Mouse (Mus musculus) lung, embryonic 16.5 days (tissue): Measurements from ENCODE around the gene Ruvbl1. TPM values are rescaled to one million over a fixed set of nuclear protein-coding genes. Genes with fewer than 3 reads are reported as not detected.

Source experiments
- ATAC-seq: fragments of 200-750 bp; cut with Nextera tagmentation; 2 replicates; pipeline ENCODE4 v1.8.0; 2017; ENCODE audit warnings: low read depth, mild to moderate bottlenecking, moderate library complexity
- H3K27ac ChIP-seq: fragments of 300-500 bp; sonication (generic); 2 replicates; pipeline ENCODE4 v1.5.1; 2014; ENCODE audit warnings: mild to moderate bottlenecking, control low read depth, low read length
- H3K27me3 ChIP-seq: fragments of 300-500 bp; sonication (generic); 2 replicates; pipeline ENCODE4 v1.6.1; 2014; ENCODE audit warnings: low read depth, low read length, mixed read lengths; ENCODE audit not compliant: control insufficient read depth, insufficient read depth
- H3K36me3 ChIP-seq: fragments of 300-500 bp; sonication (generic); 2 replicates; pipeline ENCODE4 v1.6.1; 2014; ENCODE audit warnings: low read length; ENCODE audit not compliant: control insufficient read depth, insufficient read depth
- H3K4me1 ChIP-seq: fragments of 300-500 bp; sonication (generic); replicated peaks from 2 replicates; pipeline ENCODE4 v1.6.1; 2014; ENCODE audit warnings: low read length, mixed read lengths; ENCODE audit not compliant: control insufficient read depth, insufficient read depth
- H3K4me2 ChIP-seq: fragments of 300-500 bp; sonication (generic); 2 replicates; pipeline ENCODE4 v1.6.1; 2014; ENCODE audit warnings: low read depth, low read length, control low read depth
- H3K4me3 ChIP-seq: fragments of 300-500 bp; sonication (generic); 2 replicates; pipeline ENCODE4 v1.5.1; 2014; ENCODE audit warnings: mild to moderate bottlenecking, low read length, control low read depth
- H3K9ac ChIP-seq: fragments of 300-500 bp; sonication (generic); 2 replicates; pipeline ENCODE4 v1.6.1; 2014; ENCODE audit warnings: low read length, control low read depth
- H3K9me3 ChIP-seq: fragments of 300-500 bp; sonication (generic); 2 replicates; pipeline ENCODE4 v1.6.1; 2016; ENCODE audit warnings: low read length; ENCODE audit not compliant: control insufficient read depth
- WGBS: fragments of 180-500 bp; shearing (Covaris S2); extraction: QIAGEN DNeasy Blood & Tissue Kit; methylation state at CpG from one replicate; pipeline ENCODE4 v1.1.7; 2014; 5-methylcytosine and 5-hydroxymethylcytosine counted together
- polyA plus RNA-seq: library from polyadenylated mRNA; unstranded; fragments of >200 nt; fragmentation: Nextera tagmentation; extraction: Ambion mirVana; gene quantifications from 2 replicates; pipeline ENCODE4 v1.2.1, GENCODE M21; 2015

Ruvbl1 gene
- polyA plus RNA-seq, 1 experiment from 2014 or later = 127 TPM

- ATAC-seq = no peak
- Histone ChIP-seq H3K4me3 (no peak overlapping the region), H3K27ac (no peak overlapping the region), H3K9ac (no peak overlapping the region), H3K36me3 (peaks cover 48% of the 10 kb centered on the region), H3K4me1 (peaks cover 13% of the 10 kb centered on the region), H3K9me3 (no peaks in the 10 kb centered on the region), H3K27me3 (no peaks in the 10 kb centered on the region), H3K4me2 (no peak overlapping the region)
- 86% methylated on average over 8 of the region's 8 CpGs for WGBS
Measured at GRCm38 (mm10) chr6:88513984-88514383, 48.8 kb downstream of the Ruvbl1 start.

- Histone ChIP-seq H3K27me3 (no peaks in the 10 kb centered on the region), H3K36me3 (peaks cover 45% of the 10 kb centered on the region), H3K9me3 (no peaks in the 10 kb centered on the region), H3K27ac (no peak overlapping the region), H3K4me1 (peaks cover 15% of the 10 kb centered on the region), H3K4me3 (no peak overlapping the region), H3K4me2 (no peak overlapping the region), H3K9ac (no peak overlapping the region)
- no peak for ATAC-seq
- 78% methylated on average over 4 of the region's 4 CpGs for WGBS
Measured at GRCm38 (mm10) chr6:88514546-88514945, 49.3 kb downstream of the Ruvbl1 start.

GRCm38 (mm10) chr6:88515971-88516370 lies 50.8 kb downstream of the Ruvbl1 start:
- H3K4me2 ChIP-seq = no peak overlapping the region

DNA sequence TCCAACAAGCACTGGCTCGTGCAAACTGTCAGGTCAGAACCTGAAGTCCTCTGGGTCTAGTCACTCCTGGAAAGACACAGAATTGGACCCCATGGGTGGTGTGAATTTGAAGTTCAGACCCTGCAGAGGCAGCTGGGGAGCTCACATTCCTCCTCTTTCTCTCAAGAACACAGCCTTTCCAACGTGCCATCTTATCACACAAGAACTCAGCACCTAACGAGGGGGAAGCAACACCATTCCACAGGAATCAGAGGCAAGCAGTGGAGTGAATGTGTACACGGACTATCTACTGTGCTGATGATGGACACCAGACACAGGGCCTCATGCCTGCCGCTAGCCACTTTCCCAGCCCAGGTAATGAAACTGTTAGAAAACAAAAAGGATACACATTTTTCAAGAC lies 51.5 kb downstream of the Ruvbl1 start:
- no peaks in the 10 kb centered on the region for H3K27me3 ChIP-seq
- H3K36me3 ChIP-seq = peaks cover 32% of the 10 kb centered on the region
- H3K4me1 ChIP-seq = peaks cover 17% of the 10 kb centered on the region
- peak overlapping the region; percentile 99 for H3K4me3 ChIP-seq
- WGBS = 56% methylated on average over 5 of the region's 5 CpGs
- H3K9ac ChIP-seq = peak overlapping the region; percentile 98
- H3K9me3 ChIP-seq = no peaks in the 10 kb centered on the region
- no peak for ATAC-seq
- H3K27ac ChIP-seq = no peak overlapping the region
- peak overlapping the region; percentile 84 for H3K4me2 ChIP-seq

More at GRCm38 (mm10) chr6:88515971-88516370, 50.8 kb downstream of the Ruvbl1 start:
- no peak for ATAC-seq
- WGBS = 74% methylated on average over 8 of the region's 8 CpGs
- peaks cover 17% of the 10 kb centered on the region for H3K4me1 ChIP-seq
- H3K36me3 ChIP-seq = peaks cover 32% of the 10 kb centered on the region
- no peak overlapping the region for H3K9ac ChIP-seq
- H3K9me3 ChIP-seq = no peaks in the 10 kb centered on the region
- no peaks in the 10 kb centered on the region for H3K27me3 ChIP-seq
- no peak overlapping the region for H3K27ac ChIP-seq
- no peak overlapping the region for H3K4me3 ChIP-seq

GRCm38 (mm10) chr6:88517701-88518403 lies 52.6 kb downstream of the Ruvbl1 start:
- Histone ChIP-seq H3K9me3 (no peaks in the 10 kb centered on the region), H3K4me2 (peak overlapping the region; percentile 84), H3K27ac (peak overlapping the region; percentile 86), H3K9ac (peak overlapping the region; percentile 98), H3K36me3 (peaks cover 20% of the 10 kb centered on the region), H3K4me1 (peaks cover 17% of the 10 kb centered on the region), H3K4me3 (peak overlapping the region; percentile 99), H3K27me3 (no peaks in the 10 kb centered on the region)
- ATAC-seq = no peak
- WGBS = 6% methylated on average over 18 of the region's 18 CpGs

DNA sequence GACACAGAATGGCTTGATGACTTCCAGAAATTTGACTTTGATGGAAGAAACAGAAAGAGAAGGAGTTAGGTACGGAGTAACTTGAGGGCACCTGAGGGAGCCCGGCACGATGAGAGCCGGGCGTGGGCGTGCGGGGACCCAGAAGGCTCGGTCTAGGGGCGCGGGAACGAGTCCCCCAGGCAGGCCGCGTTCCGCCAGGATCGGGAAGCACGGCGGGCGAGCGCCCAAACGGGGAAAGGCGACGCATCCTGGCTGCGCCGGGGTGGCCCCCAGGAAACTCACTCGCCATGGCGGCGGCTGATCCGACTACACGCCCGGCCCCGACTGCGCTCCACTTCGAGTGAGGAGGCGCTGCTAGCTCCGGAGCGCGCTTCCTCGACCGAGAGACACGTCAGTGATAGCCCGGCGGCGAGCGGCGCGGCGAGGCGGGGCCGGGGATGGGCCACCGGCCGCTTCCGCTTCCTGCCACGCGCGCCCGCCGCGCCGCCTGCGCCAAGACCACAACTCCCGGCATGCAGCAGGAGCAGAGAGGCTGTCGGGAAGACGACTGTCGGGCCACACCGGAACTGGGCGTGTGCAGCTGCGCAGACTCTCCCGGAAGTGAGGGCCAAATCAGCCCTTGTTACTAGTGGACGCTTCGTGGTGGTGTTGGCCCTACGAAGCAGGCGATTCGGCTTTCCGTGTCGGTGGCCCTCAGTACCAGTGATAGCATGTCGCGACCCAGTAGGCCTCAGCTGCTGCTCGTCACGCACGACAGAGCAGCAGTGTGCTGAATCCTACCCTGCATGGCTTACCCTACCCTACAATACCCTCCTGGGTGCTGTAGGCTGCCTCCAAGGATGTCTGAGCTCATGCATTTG lies 53.4 kb downstream of the Ruvbl1 start, which contains the start of gene Sec61a1:
TSS of gene Sec61a1 (minus strand) at position 502 of the 860 bp plus-strand sequence.
- H3K9ac ChIP-seq = peak within 1 kb of the TSS; percentile 98
- peak within 1 kb of the TSS; percentile 87 for H3K27ac ChIP-seq
- WGBS = under 1% methylated on average over 71 of the region's 80 CpGs
- H3K4me2 ChIP-seq = peak within 1 kb of the TSS; percentile 84
- H3K27me3 ChIP-seq = no peaks in the 10 kb centered on the region
- ATAC-seq = peak; percentile 99
- peaks cover 15% of the 10 kb centered on the region for H3K36me3 ChIP-seq
- peak within 1 kb of the TSS; percentile 99 for H3K4me3 ChIP-seq
- peaks cover 17% of the 10 kb centered on the region for H3K4me1 ChIP-seq
- H3K9me3 ChIP-seq = no peaks in the 10 kb centered on the region

- WGBS = 79% methylated on average over 7 of the region's 7 CpGs
- no peaks in the 10 kb centered on the region for H3K36me3 ChIP-seq
- H3K4me2 ChIP-seq = no peak overlapping the region
- peaks cover 13% of the 10 kb centered on the region for H3K4me1 ChIP-seq
- no peak overlapping the region for H3K9ac ChIP-seq
- H3K9me3 ChIP-seq = no peaks in the 10 kb centered on the region
- no peaks in the 10 kb centered on the region for H3K27me3 ChIP-seq
- no peak overlapping the region for H3K4me3 ChIP-seq
- no peak for ATAC-seq
- H3K27ac ChIP-seq = no peak overlapping the region
Measured at GRCm38 (mm10) chr6:88521821-88522220, 56.6 kb downstream of the Ruvbl1 start.

DNA sequence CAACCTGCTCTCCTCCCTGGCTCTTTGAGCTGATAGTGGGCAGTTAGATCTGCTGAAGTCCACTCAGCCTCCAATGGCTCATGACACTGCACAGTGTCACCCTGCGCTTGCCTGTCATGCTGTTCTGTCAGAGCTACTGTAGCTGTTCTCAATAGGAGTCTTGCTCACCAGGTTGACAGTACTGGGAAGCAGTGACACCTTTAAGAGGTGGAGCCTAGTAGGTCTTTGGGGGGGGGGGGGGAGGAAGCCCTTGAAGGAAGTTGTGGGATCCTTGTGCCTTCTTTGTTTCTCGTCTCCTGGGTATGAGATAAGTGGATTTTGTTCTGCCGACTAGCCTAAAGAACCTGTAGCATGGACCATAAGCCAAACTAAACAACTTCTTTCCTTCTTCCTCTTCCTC lies 57.4 kb downstream of the Ruvbl1 start:
- H3K27me3 ChIP-seq = no peaks in the 10 kb centered on the region
- 56% methylated on average over 3 of the region's 3 CpGs for WGBS

GRCm38 (mm10) chr6:88523043-88523442 lies 57.8 kb downstream of the Ruvbl1 start:
- no peaks in the 10 kb centered on the region for H3K36me3 ChIP-seq
- H3K4me3 ChIP-seq = no peak overlapping the region
- H3K27me3 ChIP-seq = no peaks in the 10 kb centered on the region
- no peak overlapping the region for H3K4me2 ChIP-seq
- WGBS = 53% methylated on average over 3 of the region's 3 CpGs
- ATAC-seq = no peak
- H3K4me1 ChIP-seq = peaks cover 5% of the 10 kb centered on the region
- H3K9ac ChIP-seq = no peak overlapping the region
- H3K27ac ChIP-seq = no peak overlapping the region
- H3K9me3 ChIP-seq = no peaks in the 10 kb centered on the region

More for the DNA sequence above, 57.4 kb downstream of the Ruvbl1 start:
- Histone ChIP-seq H3K4me2 (no peak overlapping the region), H3K9me3 (no peaks in the 10 kb centered on the region), H3K36me3 (no peaks in the 10 kb centered on the region), H3K9ac (no peak overlapping the region), H3K27ac (no peak overlapping the region), H3K4me3 (no peak overlapping the region), H3K4me1 (peaks cover 7% of the 10 kb centered on the region)
- no peak for ATAC-seq
